Mouse (Mus musculus): Measurements from ENCODE around the gene Ddx4.

DNA sequence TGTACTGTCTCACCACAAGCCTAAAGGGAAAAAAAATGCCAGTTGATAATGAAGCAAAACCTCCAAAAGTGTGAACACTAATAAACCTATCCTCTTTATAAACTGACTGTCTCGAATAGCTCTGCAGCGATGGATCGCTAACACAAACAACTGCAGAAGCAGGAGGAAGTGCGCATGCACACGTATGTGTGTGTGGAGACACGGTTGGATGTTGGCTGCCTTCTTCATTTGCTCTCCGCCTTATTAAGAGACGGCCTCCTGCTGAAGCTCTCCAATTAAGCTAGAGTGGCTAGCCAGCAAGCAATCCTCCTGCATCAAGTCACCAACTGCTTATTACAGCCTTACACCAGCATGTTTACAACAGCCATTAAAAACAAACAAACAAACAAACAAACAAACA, 70.0 kb downstream of the Ddx4 start:
- TF ChIP-seq POLR2A (IDR thresholded peaks at IDR 0.05; ENCODE audit: low read depth, low read length) (no peak), CTCF (conservative IDR thresholded peaks at IDR 0.05; ENCODE audit: insufficient read depth, insufficient read length, low read depth, low read length) (no peak)
